Mouse (Mus musculus) layer of hippocampus, adult 9-10 months (tissue): ENCODE results near the gene Lmln.
"Not testable (repeated sequence)": the region's sequence is repeated elsewhere in the genome, so short reads cannot be mapped to it uniquely, and the experiment has no call there.

Source experiments
- DNase-seq: peaks from one replicate; pipeline ENCODE4 v3.0.0; 2022; ENCODE audit warnings: low spot score

Lmln gene

GRCm38 (mm10) chr16:33062024-33062681 is at the start of gene Lmln:
TSS of gene Lmln (plus strand) at chr16:33062521.
- DNase-seq, result peak; percentile 36

- DNase-seq, result no peak
Observed at GRCm38 (mm10) chr16:33013801-33014200, 48.5 kb upstream of the Lmln start.

- no peak for DNase-seq
Observed at GRCm38 (mm10) chr16:33014921-33015320, 47.4 kb upstream of the Lmln start.

GRCm38 (mm10) chr16:33015396-33015907 is 46.9 kb upstream of the Lmln start:
- no peak for DNase-seq

- no peak for DNase-seq
Observed at GRCm38 (mm10) chr16:33015986-33016385, 46.3 kb upstream of the Lmln start.

GRCm38 (mm10) chr16:33017677-33018349 is 44.5 kb upstream of the Lmln start:
- no peak for DNase-seq

GRCm38 (mm10) chr16:33019117-33019770 is 43.1 kb upstream of the Lmln start:
- no peak for DNase-seq

- no peak for DNase-seq
Observed at GRCm38 (mm10) chr16:33021381-33021780, 40.9 kb upstream of the Lmln start.

GRCm38 (mm10) chr16:33023750-33024149 is 38.6 kb upstream of the Lmln start:
- DNase-seq, result peak; percentile 71

GRCm38 (mm10) chr16:33024456-33025104 is 37.7 kb upstream of the Lmln start:
- peak; percentile 50 for DNase-seq

GRCm38 (mm10) chr16:33026357-33026756 is 36.0 kb upstream of the Lmln start:
- DNase-seq, result no peak

- no peak for DNase-seq
Observed at GRCm38 (mm10) chr16:33036006-33036405, 26.3 kb upstream of the Lmln start.

GRCm38 (mm10) chr16:33042682-33043081 is 19.6 kb upstream of the Lmln start:
- DNase-seq, result no peak

- DNase-seq, result no peak
Observed at GRCm38 (mm10) chr16:33043268-33043667, 19.1 kb upstream of the Lmln start.

- DNase-seq, result no peak
Observed at GRCm38 (mm10) chr16:33048004-33048403, 14.3 kb upstream of the Lmln start.

GRCm38 (mm10) chr16:33048686-33049085 is 13.6 kb upstream of the Lmln start:
- DNase-seq, result no peak

- no peak for DNase-seq
Observed at GRCm38 (mm10) chr16:33049809-33050208, 12.5 kb upstream of the Lmln start.

- no peak for DNase-seq
Observed at GRCm38 (mm10) chr16:33053141-33053540, 9.2 kb upstream of the Lmln start.

GRCm38 (mm10) chr16:33054927-33055326 is 7.4 kb upstream of the Lmln start:
- not testable (repeated sequence) for DNase-seq

GRCm38 (mm10) chr16:33055655-33056054 is 6.7 kb upstream of the Lmln start:
- DNase-seq, result no peak

GRCm38 (mm10) chr16:33056095-33056785 is 6.1 kb upstream of the Lmln start, which contains the start of the genes Iqcg and Rpl35a:
TSS of gene Iqcg (minus strand) at chr16:33056218.
TSS of gene Rpl35a (plus strand) at chr16:33056453.
- DNase-seq, result peak; percentile 77

- DNase-seq, result no peak
Observed at GRCm38 (mm10) chr16:33056786-33057185, 5.5 kb upstream of the Lmln start.
